Mouse (Mus musculus): Measurements from ENCODE around the gene Neu4. TPM values are rescaled to one million over a fixed set of nuclear protein-coding genes. Genes with fewer than 3 reads are reported as not detected.
"Not testable (repeated sequence)": the region's sequence is repeated elsewhere in the genome, so short reads cannot be mapped to it uniquely, and the experiment has no call there.

Gene Neu4
- polyA plus RNA-seq, 1 experiment from 2014 or later = not detected

GRCm38 (mm10) chr1:94053530-94054216 lies 33.4 kb downstream of the Neu4 start:
- WGBS = 50% methylated on average over 7 of the region's 7 CpGs
- no peak for ATAC-seq (ENCODE audit: insufficient number of reproducible peaks, insufficient read depth, low FRiP score, low read depth)

GRCm38 (mm10) chr1:94054481-94054880 lies 34.2 kb downstream of the Neu4 start:
- no peak for ATAC-seq (ENCODE audit: insufficient number of reproducible peaks, insufficient read depth, low FRiP score, low read depth)
- WGBS = 76% methylated on average over 1 of the region's 1 CpGs
- H3K9ac ChIP-seq (ENCODE audit: low read length) = no peak overlapping the region

More at GRCm38 (mm10) chr1:94053530-94054216, 33.4 kb downstream of the Neu4 start:
- H3K4me1 ChIP-seq (ENCODE audit: control insufficient read depth in 2 of 2, insufficient read depth in 2 of 2, low read length in 2 of 2) = peaks cover 0 to 2% of the 10 kb centered on the region in 2 experiments; a peak in 1 of 4 replicates
- H3K9ac ChIP-seq (ENCODE audit: low read length) = no peak overlapping the region
- no peaks in the 10 kb centered on the region for H3K9me3 ChIP-seq (ENCODE audit: control insufficient read depth, low read length)
- no peak overlapping the region for H3K4me2 ChIP-seq (ENCODE audit: low read length)
- no peak overlapping the region for H3K4me3 ChIP-seq (ENCODE audit: control insufficient read depth in 1 of 2, insufficient read depth in 1 of 2, low read depth in 1 of 2, low read length in 2 of 2)
- no peaks in the 10 kb centered on the region; the same call in 1 of the 2 replicates for H3K27me3 ChIP-seq (ENCODE audit: control insufficient read depth, insufficient read depth, low read length)
- 0 out of 4 replicates have a peak overlapping the region, but pooled peaks of 1 of the 2 experiments have one; percentile 24 for H3K27ac ChIP-seq (replicated peaks in 1 of 2; ENCODE audit: control insufficient read depth in 1 of 2, insufficient read depth in 1 of 2, low read depth in 2 of 2, low read length in 2 of 2)
- H3K36me3 ChIP-seq (ENCODE audit: control insufficient read depth, insufficient read depth, low read length) = no peaks in the 10 kb centered on the region

GRCm38 (mm10) chr1:94055966-94056365 lies 35.7 kb downstream of the Neu4 start:
- 42% methylated on average over 3 of the region's 3 CpGs for WGBS
- Histone ChIP-seq H3K4me3 (ENCODE audit: control insufficient read depth in 1 of 2, insufficient read depth in 1 of 2, low read depth in 1 of 2, low read length in 2 of 2) (no peak overlapping the region), H3K4me2 (ENCODE audit: low read length) (no peak overlapping the region), H3K9me3 (ENCODE audit: control insufficient read depth, low read length) (no peaks in the 10 kb centered on the region), H3K9ac (ENCODE audit: low read length) (no peak overlapping the region), H3K4me1 (ENCODE audit: control insufficient read depth in 2 of 2, insufficient read depth in 2 of 2, low read length in 2 of 2) (peaks cover 0 to 2% of the 10 kb centered on the region in 2 experiments; a peak in 1 of 4 replicates), H3K27me3 (ENCODE audit: control insufficient read depth, insufficient read depth, low read length) (no peaks in the 10 kb centered on the region; the same call in 1 of the 2 replicates), H3K27ac (replicated peaks in 1 of 2; ENCODE audit: control insufficient read depth in 1 of 2, insufficient read depth in 1 of 2, low read depth in 2 of 2, low read length in 2 of 2) (no peak overlapping the region), H3K36me3 (ENCODE audit: control insufficient read depth, insufficient read depth, low read length) (no peaks in the 10 kb centered on the region)
- ATAC-seq (ENCODE audit: insufficient number of reproducible peaks, insufficient read depth, low FRiP score, low read depth) = no peak

More at GRCm38 (mm10) chr1:94054481-94054880, 34.2 kb downstream of the Neu4 start:
- Histone ChIP-seq H3K27me3 (ENCODE audit: control insufficient read depth, insufficient read depth, low read length) (no peaks in the 10 kb centered on the region; the same call in 1 of the 2 replicates), H3K4me2 (ENCODE audit: low read length) (no peak overlapping the region), H3K36me3 (ENCODE audit: control insufficient read depth, insufficient read depth, low read length) (no peaks in the 10 kb centered on the region), H3K4me1 (ENCODE audit: control insufficient read depth in 2 of 2, insufficient read depth in 2 of 2, low read length in 2 of 2) (peaks cover 0 to 2% of the 10 kb centered on the region in 2 experiments; a peak in 1 of 4 replicates), H3K4me3 (ENCODE audit: control insufficient read depth in 1 of 2, insufficient read depth in 1 of 2, low read depth in 1 of 2, low read length in 2 of 2) (no peak overlapping the region), H3K9me3 (ENCODE audit: control insufficient read depth, low read length) (no peaks in the 10 kb centered on the region), H3K27ac (replicated peaks in 1 of 2; ENCODE audit: control insufficient read depth in 1 of 2, insufficient read depth in 1 of 2, low read depth in 2 of 2, low read length in 2 of 2) (no peak overlapping the region)

- no peaks in the 10 kb centered on the region for H3K36me3 ChIP-seq (ENCODE audit: control insufficient read depth, insufficient read depth, low read length)
- no peak overlapping the region for H3K4me3 ChIP-seq (ENCODE audit: control insufficient read depth in 1 of 2, insufficient read depth in 1 of 2, low read depth in 1 of 2, low read length in 2 of 2)
- no peak for ATAC-seq (ENCODE audit: insufficient number of reproducible peaks, insufficient read depth, low FRiP score, low read depth)
- H3K27ac ChIP-seq (replicated peaks in 1 of 2; ENCODE audit: control insufficient read depth in 1 of 2, insufficient read depth in 1 of 2, low read depth in 2 of 2, low read length in 2 of 2) = no peak overlapping the region
- H3K9ac ChIP-seq (ENCODE audit: low read length) = no peak overlapping the region
- peaks cover 0 to 2% of the 10 kb centered on the region in 2 experiments; a peak in 1 of 4 replicates for H3K4me1 ChIP-seq (ENCODE audit: control insufficient read depth in 2 of 2, insufficient read depth in 2 of 2, low read length in 2 of 2)
- H3K27me3 ChIP-seq (ENCODE audit: control insufficient read depth, insufficient read depth, low read length) = no peaks in the 10 kb centered on the region; the same call in 1 of the 2 replicates
- no peak overlapping the region for H3K4me2 ChIP-seq (ENCODE audit: low read length)
- WGBS = 89% methylated on average over 2 of the region's 2 CpGs
- no peaks in the 10 kb centered on the region for H3K9me3 ChIP-seq (ENCODE audit: control insufficient read depth, low read length)
Observed at GRCm38 (mm10) chr1:94057401-94057800, 37.1 kb downstream of the Neu4 start.

- H3K4me2 ChIP-seq (ENCODE audit: low read length); ATAC-seq (ENCODE audit: insufficient number of reproducible peaks, insufficient read depth, low FRiP score, low read depth); H3K4me3 ChIP-seq (ENCODE audit: control insufficient read depth in 1 of 2, insufficient read depth in 1 of 2, low read depth in 1 of 2, low read length in 2 of 2); H3K9ac ChIP-seq (ENCODE audit: low read length); H3K27me3 ChIP-seq (ENCODE audit: control insufficient read depth, insufficient read depth, low read length); H3K9me3 ChIP-seq (ENCODE audit: control insufficient read depth, low read length); H3K27ac ChIP-seq (replicated peaks in 1 of 2; ENCODE audit: control insufficient read depth in 1 of 2, insufficient read depth in 1 of 2, low read depth in 2 of 2, low read length in 2 of 2); H3K4me1 ChIP-seq (ENCODE audit: control insufficient read depth in 2 of 2, insufficient read depth in 2 of 2, low read length in 2 of 2); H3K36me3 ChIP-seq (ENCODE audit: control insufficient read depth, insufficient read depth, low read length): not testable (repeated sequence)
- 79% methylated on average over 1 of the region's 1 CpGs for WGBS
Observed at GRCm38 (mm10) chr1:94058281-94058680, 38.0 kb downstream of the Neu4 start.

GRCm38 (mm10) chr1:94074756-94075155 lies 54.5 kb downstream of the Neu4 start:
- Histone ChIP-seq H3K27ac (replicated peaks in 1 of 2; ENCODE audit: control insufficient read depth in 1 of 2, insufficient read depth in 1 of 2, low read depth in 2 of 2, low read length in 2 of 2) (no peak overlapping the region), H3K4me3 (ENCODE audit: control insufficient read depth in 1 of 2, insufficient read depth in 1 of 2, low read depth in 1 of 2, low read length in 2 of 2) (no peak overlapping the region), H3K27me3 (ENCODE audit: control insufficient read depth, insufficient read depth, low read length) (peaks cover 1% of the 10 kb centered on the region; the same call in 1 of the 2 replicates), H3K9ac (ENCODE audit: low read length) (no peak overlapping the region), H3K4me1 (ENCODE audit: control insufficient read depth in 2 of 2, insufficient read depth in 2 of 2, low read length in 2 of 2) (no peaks in the 10 kb centered on the region), H3K36me3 (ENCODE audit: control insufficient read depth, insufficient read depth, low read length) (no peaks in the 10 kb centered on the region), H3K4me2 (ENCODE audit: low read length) (no peak overlapping the region), H3K9me3 (ENCODE audit: control insufficient read depth, low read length) (no peaks in the 10 kb centered on the region)
- ATAC-seq (ENCODE audit: insufficient number of reproducible peaks, insufficient read depth, low FRiP score, low read depth) = no peak
- 83% methylated on average over 6 of the region's 6 CpGs for WGBS

GRCm38 (mm10) chr1:94076702-94077101 lies 56.5 kb downstream of the Neu4 start:
- Histone ChIP-seq H3K27ac (replicated peaks in 1 of 2; ENCODE audit: control insufficient read depth in 1 of 2, insufficient read depth in 1 of 2, low read depth in 2 of 2, low read length in 2 of 2) (no peak overlapping the region), H3K9ac (ENCODE audit: low read length) (no peak overlapping the region), H3K4me3 (ENCODE audit: control insufficient read depth in 1 of 2, insufficient read depth in 1 of 2, low read depth in 1 of 2, low read length in 2 of 2) (no peak overlapping the region), H3K4me2 (ENCODE audit: low read length) (no peak overlapping the region), H3K36me3 (ENCODE audit: control insufficient read depth, insufficient read depth, low read length) (no peaks in the 10 kb centered on the region), H3K4me1 (ENCODE audit: control insufficient read depth in 2 of 2, insufficient read depth in 2 of 2, low read length in 2 of 2) (no peaks in the 10 kb centered on the region; a peak in 1 of 4 replicates), H3K27me3 (ENCODE audit: control insufficient read depth, insufficient read depth, low read length) (peaks cover 8% of the 10 kb centered on the region), H3K9me3 (ENCODE audit: control insufficient read depth, low read length) (no peaks in the 10 kb centered on the region)
- 33% methylated on average over 1 of the region's 1 CpGs for WGBS
- no peak for ATAC-seq (ENCODE audit: insufficient number of reproducible peaks, insufficient read depth, low FRiP score, low read depth)

Measured in heart, embryonic 14.5 days (tissue).